8 mouse cellular contexts compared by ENCODE assay signal in the genomic region with DNA sequence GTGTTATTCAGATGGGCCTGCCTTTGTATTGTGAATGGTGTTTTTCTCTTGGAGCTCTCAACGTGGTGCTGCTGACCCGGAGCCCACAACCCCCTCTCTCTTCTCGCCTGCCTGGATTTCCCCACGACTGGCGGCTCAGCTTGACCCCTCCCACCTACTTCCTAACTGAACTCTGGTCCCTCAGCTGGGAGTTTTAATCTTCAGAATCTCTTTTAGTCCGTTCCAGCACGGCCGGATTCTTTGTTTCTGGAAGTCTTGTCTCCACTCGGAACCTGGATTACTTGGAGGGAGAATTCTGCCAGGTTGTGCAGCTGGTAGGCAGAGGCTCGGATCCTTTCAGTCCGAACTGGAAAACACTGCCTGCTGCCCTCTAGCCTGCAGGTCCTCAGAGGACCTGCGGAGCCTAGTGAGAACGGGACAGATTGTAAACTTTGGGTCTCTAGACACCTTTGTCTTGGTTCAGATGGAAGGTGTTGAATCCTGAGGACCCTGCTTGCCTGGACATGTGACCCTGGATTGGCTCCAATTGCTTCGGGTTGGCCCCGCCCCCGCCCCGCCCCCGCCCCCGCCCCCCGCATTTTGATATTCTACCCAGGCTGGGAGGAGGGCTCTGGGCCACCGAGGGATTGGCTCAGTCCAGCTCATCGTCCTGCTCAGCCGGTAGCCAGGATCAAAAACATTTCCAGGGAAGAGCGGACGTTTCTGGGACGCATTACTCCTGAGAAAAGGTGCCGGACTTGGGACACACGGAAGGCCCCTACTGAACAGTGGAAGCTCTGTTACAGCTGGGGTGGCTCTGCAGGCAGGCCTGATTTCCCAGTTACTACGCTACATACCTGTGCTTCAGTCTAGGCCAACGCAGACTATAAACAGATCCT. TPM values are rescaled to one million over a fixed set of nuclear protein-coding genes. Genes with fewer than 3 reads are reported as not detected.
DNase-seq lines count a peak whose midpoint lies in the region; ATAC-seq lines count a peak whose summit lies in the region.

A gene (plus strand): TSS at position 200 of the 878 bp plus-strand sequence.

- no peaks in the 10 kb centered on the region for H3K27me3 ChIP-seq in intestine, embryonic 16.5 days (replicated peaks; ENCODE audit: control insufficient read depth, insufficient read depth, low read length)
- no peaks in the 10 kb centered on the region for H3K27me3 ChIP-seq in neural tube, embryonic 14.5 days (ENCODE audit: control insufficient read depth, insufficient read depth, low read length)

- peak; percentile 27 to 40 for DNase-seq in right cerebral cortex, postnatal 10 days (ENCODE audit: low spot score in 2 of 2)
- DNase-seq in right cerebral cortex, adult 18-20 months = no peak
- no peak for DNase-seq in gonadal fat pad, adult 2 months (ENCODE audit: low read depth)
- DNase-seq in lung, adult 18-20 months = peak; percentile 46 to 53
- DNase-seq in layer of hippocampus, postnatal 36 days = no peak

- no peaks in the 10 kb centered on the region for H3K9me3 ChIP-seq in intestine, embryonic 16.5 days (ENCODE audit: control insufficient read depth, low read length)
- H3K9me3 ChIP-seq in neural tube, embryonic 14.5 days (ENCODE audit: control insufficient read depth, low read length) = no peaks in the 10 kb centered on the region

- ATAC-seq in common myeloid progenitor, adult 5-6 weeks (replicated peaks; ENCODE audit: low read depth, poor library complexity, severe bottlenecking) = peak; percentile 68
- ATAC-seq in intestine, embryonic 16.5 days = peak; percentile 93
- ATAC-seq in neural tube, embryonic 14.5 days (ENCODE audit: low read depth) = peak; percentile 91

- H3K27ac ChIP-seq in intestine, embryonic 16.5 days (ENCODE audit: low read length) = peak within 1 kb of the TSS; percentile 4; the same call in 1 of the 2 replicates
- peak within 1 kb of the TSS; percentile 69 for H3K27ac ChIP-seq in neural tube, embryonic 14.5 days (ENCODE audit: low read depth, low read length)

- under 1% methylated on average over 30 of the region's 30 CpGs for WGBS in intestine, embryonic 16.5 days
- 2% methylated on average over 27 of the region's 30 CpGs for WGBS in neural tube, embryonic 14.5 days

- H3K36me3 ChIP-seq in intestine, embryonic 16.5 days (ENCODE audit: control insufficient read depth, insufficient read depth, low read length) = no peaks in the 10 kb centered on the region
- no peaks in the 10 kb centered on the region for H3K36me3 ChIP-seq in neural tube, embryonic 14.5 days (ENCODE audit: control insufficient read depth, insufficient read depth, low read length)

- H3K9ac ChIP-seq in intestine, embryonic 16.5 days (ENCODE audit: low read depth, low read length) = peak within 1 kb of the TSS; percentile 67
- peak within 1 kb of the TSS; percentile 61 for H3K9ac ChIP-seq in neural tube, embryonic 14.5 days (replicated peaks; ENCODE audit: low read depth, low read length)

- H3K4me1 ChIP-seq in intestine, embryonic 16.5 days (ENCODE audit: control insufficient read depth, insufficient read depth, low read length) = peaks cover 8% of the 10 kb centered on the region; the same call in 1 of the 2 replicates
- H3K4me1 ChIP-seq in neural tube, embryonic 14.5 days (ENCODE audit: control insufficient read depth, insufficient read depth, low read length) = peaks cover 14% of the 10 kb centered on the region

- peak within 1 kb of the TSS; percentile 58 for H3K4me3 ChIP-seq in intestine, embryonic 16.5 days (ENCODE audit: low read length)
- peak within 1 kb of the TSS; percentile 42 for H3K4me3 ChIP-seq in neural tube, embryonic 14.5 days (ENCODE audit: low read depth, low read length)

- H3K4me2 ChIP-seq in intestine, embryonic 16.5 days (ENCODE audit: low read depth, low read length) = peak within 1 kb of the TSS; percentile 87
- H3K4me2 ChIP-seq in neural tube, embryonic 14.5 days (ENCODE audit: low read depth, low read length) = peak within 1 kb of the TSS; percentile 95

RNA-seq across cellular contexts. Expression of the gene that starts here (rescaled TPM):
- 0.50 and 2.0 TPM in 2 replicates for total RNA-seq in common myeloid progenitor, adult 5-6 weeks (2017)
- polyA plus RNA-seq in gonadal fat pad, adult 2 months (2012; rRNA removed) = 19.5 and 25.7 TPM in 2 replicates
- polyA plus RNA-seq in intestine, embryonic 16.5 days (2015; fragmentation: Nextera tagmentation; extraction: Ambion mirVana) = 4.6 TPM in 2 replicates
- 12.1 and 13.1 TPM in 2 replicates for polyA plus RNA-seq in neural tube, embryonic 14.5 days (2014; fragmentation: Nextera tagmentation; extraction: Ambion mirVana)
- total RNA-seq in layer of hippocampus, postnatal 36 days (2021) = 1 to 10 TPM; 4.6 to 5.0 TPM

Comparison
In these comparisons a context has a peak if more than half of its experiments do, and no peak if none do; other contexts are left out.
1. DNase-seq: peak in right cerebral cortex, postnatal 10 days (2 of 2) and lung, adult 18-20 months (2 of 2); none in right cerebral cortex, adult 18-20 months (single experiment), gonadal fat pad, adult 2 months (single experiment) and layer of hippocampus, postnatal 36 days (0 of 2).
2. Peak in every context shown above with its lines, with median percentiles within 50 percentile points of each other: ATAC-seq.